Mouse (Mus musculus) thymus, postnatal 4 days (tissue): Measurements from ENCODE around the gene Cd209d.
"Not testable (repeated sequence)": the region's sequence is repeated elsewhere in the genome, so short reads cannot be mapped to it uniquely, and the experiment has no call there.

Experiments used
- DNase-seq: peaks from one replicate; pipeline ENCODE4 v3.0.0; 2021

Gene Cd209d

GRCm38 (mm10) chr8:3878455-3878854 lies at the start of gene Cd209d:
TSS of gene Cd209d (minus strand) at chr8:3878555.
- no peak for DNase-seq

GRCm38 (mm10) chr8:3926744-3927143 lies 48.4 kb upstream of the Cd209d start, which contains the start of gene Cd209b:
TSS of gene Cd209b (minus strand) at chr8:3926844.
- no peak for DNase-seq

- no peak for DNase-seq
Measured at GRCm38 (mm10) chr8:3876121-3876520, 2.2 kb downstream of the Cd209d start.

GRCm38 (mm10) chr8:3862736-3863135 lies 15.6 kb downstream of the Cd209d start:
- not testable (repeated sequence) for DNase-seq

- no peak for DNase-seq
Measured at GRCm38 (mm10) chr8:3854209-3854608, 24.1 kb downstream of the Cd209d start, which contains the start of gene Cd209e. TSS of gene Cd209e (minus strand) at chr8:3854309.
